Mouse (Mus musculus) megakaryocyte, adult 5-6 weeks (primary cell): Measurements from ENCODE around the gene Abca8a. TPM values are rescaled to one million over a fixed set of nuclear protein-coding genes. Genes with fewer than 3 reads are reported as not detected.

ENCODE experiments used
- ATAC-seq: 2 replicates; pipeline ENCODE4 v1.8.0; 2016; ENCODE audit warnings: mild to moderate bottlenecking, inconsistent platforms; ENCODE audit not compliant: poor library complexity, severe bottlenecking
- total RNA-seq, 2 experiments: library from RNA; stranded (forward) in 1 of 2; stranded (reverse) in 1 of 2; fragments of 153-499, 151-499 nt in 1 of 2; fragments of 221-1000, 200-1000 nt in 1 of 2; gene quantifications; 2 replicates each; pipeline versions ENCODE4 v1.2.3 to v1.2.4; 2015 to 2017

The Abca8a gene
- total RNA-seq (2015) (0.38 and 0.66 TPM in 2 replicates), total RNA-seq (2017) (0.04 and 0.15 TPM in 2 replicates)

DNA sequence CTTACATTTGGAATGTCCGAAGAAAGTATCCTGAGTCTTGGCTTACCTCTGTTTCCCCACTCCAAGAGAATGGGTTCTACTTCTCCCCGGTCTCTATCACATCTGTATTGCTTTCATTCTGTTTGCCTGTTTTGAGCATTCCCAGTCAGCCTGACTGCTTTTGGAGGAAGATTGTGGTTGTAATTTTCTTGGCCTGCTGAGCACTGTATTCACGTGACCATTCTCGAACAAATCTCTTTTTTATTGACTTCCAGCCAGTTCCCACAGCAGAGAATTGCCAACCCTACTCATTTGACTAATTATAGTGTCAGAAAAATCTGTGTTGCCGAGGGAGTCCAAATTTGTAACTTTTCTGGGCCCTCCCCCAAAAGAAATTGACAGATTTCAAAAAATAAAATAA is at the start of gene Abca8a:
Gene Abca8a (minus strand): TSS at position 121 of the 400 bp plus-strand sequence.
- ATAC-seq, result peak; percentile 15; the same call in 1 of the 2 replicates

GRCm38 (mm10) chr11:110145421-110145820 is 49.6 kb upstream of the Abca8a start:
- peak; percentile 12; the same call in 1 of the 2 replicates for ATAC-seq

DNA sequence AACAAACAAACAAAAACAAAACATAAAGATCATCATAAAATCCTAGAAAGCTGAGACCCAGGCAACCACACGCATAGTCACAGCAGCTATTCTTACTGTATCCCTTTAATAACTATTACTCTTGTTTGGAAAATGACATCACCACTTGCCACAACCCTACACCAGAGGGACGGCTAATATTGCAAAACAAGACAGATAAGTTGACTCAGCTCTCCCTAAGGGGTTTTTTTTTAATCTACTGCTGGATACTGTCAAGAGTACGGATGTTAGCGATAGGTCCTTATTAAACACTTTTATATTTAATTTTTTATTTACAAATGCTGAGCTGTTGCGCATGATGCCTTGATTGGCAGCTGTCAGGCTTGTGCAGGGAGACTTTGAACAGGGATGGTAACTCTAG is 35.0 kb upstream of the Abca8a start:
- ATAC-seq, result peak; percentile 67

DNA sequence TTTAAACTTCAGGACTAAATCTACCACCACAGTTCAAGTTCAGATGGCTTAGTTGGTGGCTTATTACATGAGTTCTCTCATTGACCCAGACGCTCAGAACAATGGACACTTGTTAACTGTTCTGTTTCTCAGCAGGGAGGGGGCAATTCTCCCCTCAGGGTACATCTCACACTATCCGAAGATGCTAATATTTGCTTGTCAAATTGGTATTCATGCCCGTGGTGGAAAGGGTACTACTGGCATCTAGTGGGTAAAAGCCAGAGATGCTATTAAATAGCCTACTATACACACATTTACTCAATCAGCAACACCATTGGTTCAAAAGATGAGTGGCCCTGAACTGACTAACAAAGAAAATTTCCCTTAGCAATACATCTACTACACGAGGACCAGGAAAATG is 15.4 kb upstream of the Abca8a start:
- ATAC-seq, result no peak

DNA sequence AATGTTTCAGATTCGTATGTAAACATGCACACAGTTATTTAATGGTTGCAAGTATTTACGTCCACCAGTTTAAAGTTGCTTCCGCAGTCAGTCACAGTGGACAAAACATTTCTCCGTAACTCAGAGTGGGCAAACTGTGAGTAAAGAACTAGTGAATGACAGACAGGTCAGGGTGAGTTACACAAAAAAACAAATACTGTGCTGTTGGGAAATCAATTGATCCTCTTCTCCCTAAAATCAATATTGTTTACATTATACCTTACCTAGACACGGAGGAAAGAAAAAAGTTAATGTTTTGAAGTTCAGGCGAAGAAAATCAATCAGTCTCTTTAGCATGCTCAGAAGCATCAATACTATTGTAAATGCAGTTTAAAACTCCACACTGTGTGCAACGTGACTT is 5.7 kb upstream of the Abca8a start:
- ATAC-seq, result no peak

DNA sequence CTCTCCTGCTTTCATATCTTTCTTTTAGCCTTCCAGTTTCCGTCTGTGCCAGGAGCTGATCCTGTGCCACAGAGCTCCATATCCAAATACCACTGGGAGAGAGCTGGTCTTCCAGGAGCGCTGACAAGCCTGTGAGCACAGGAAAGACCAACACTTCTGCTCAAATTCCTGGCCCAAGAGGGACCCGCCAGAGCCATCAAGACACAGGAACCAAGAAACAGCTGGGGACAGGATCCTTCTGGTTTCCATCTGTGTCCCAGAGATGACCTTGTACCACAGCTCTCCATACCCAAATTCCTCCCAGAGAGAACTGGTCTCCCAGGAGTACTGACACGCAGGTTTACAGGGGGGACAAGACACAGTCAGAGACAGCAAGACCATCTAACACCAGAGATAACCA is 3.1 kb upstream of the Abca8a start:
- no peak for ATAC-seq

DNA sequence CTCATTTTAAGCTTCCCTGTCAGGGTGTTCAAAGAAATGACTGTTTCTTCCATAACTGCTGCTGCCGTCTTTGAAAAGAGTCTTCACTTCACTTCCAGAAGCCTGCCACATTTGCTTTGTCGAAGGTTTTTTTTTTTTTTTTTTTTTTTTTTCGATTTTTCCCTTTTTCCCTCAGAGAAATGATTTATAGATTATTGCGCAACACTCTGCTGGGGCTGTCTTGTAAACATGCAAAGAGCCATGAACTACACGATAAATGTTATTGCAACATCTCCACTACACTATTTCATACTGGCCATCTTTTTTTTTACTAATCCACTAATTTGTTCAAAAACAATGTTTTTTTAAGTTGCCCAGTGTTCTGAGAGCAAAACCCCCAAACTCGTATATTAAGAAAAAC is 1.7 kb upstream of the Abca8a start:
- ATAC-seq, result no peak

GRCm38 (mm10) chr11:110094846-110095380 is 865 bp downstream of the Abca8a start:
- no peak for ATAC-seq

- no peak for ATAC-seq
These were observed 1.5 kb downstream of the Abca8a start for GRCm38 (mm10) chr11:110094236-110094635.

- ATAC-seq, result peak; percentile 62
These were observed 4.5 kb downstream of the Abca8a start for GRCm38 (mm10) chr11:110091328-110091727.

DNA sequence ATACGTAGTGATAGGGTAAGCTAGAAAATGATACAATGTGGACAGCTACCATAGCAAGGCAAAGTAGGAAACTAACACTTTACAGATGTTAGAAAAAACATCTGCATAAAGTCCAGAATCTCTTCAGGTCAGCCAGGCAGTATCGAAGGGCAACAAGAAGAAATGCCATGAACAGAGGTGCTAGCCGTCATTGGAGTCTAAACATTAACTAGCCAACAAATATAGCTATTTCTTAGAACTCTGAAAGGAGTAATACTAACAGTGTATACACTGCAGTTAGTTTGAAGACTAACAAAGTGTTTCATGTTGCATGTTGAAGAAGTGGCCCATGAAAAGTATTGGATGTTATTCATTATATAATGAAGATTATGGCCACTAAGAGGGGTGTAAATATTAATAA is 23.6 kb downstream of the Abca8a start:
- ATAC-seq, result no peak

- ATAC-seq, result no peak
These were observed 34.7 kb downstream of the Abca8a start for GRCm38 (mm10) chr11:110061032-110061431.

- ATAC-seq, result no peak
These were observed 35.7 kb downstream of the Abca8a start for GRCm38 (mm10) chr11:110060127-110060526.

DNA sequence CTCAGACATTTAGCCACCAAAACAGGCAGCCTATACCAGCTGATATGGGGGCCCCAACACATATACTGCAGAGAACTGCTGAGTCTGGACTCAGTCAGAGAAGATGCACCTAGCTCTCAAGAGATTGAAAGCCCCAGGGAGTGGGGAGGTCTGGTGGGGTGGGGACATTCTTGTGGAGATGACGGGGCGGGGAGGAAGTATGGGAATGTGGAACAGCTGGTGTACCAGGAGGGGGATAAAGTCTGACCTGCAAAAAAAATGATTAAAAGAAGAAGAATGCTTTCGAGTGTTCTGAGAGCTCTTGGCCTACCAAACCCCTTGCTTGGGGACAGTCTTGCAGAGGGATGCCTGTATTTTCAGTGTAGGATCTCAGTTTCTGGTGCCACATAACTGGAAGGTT is 42.1 kb downstream of the Abca8a start:
- no peak for ATAC-seq

- ATAC-seq, result peak; percentile 62
These were observed 58.0 kb downstream of the Abca8a start for GRCm38 (mm10) chr11:110037795-110038194.

DNA sequence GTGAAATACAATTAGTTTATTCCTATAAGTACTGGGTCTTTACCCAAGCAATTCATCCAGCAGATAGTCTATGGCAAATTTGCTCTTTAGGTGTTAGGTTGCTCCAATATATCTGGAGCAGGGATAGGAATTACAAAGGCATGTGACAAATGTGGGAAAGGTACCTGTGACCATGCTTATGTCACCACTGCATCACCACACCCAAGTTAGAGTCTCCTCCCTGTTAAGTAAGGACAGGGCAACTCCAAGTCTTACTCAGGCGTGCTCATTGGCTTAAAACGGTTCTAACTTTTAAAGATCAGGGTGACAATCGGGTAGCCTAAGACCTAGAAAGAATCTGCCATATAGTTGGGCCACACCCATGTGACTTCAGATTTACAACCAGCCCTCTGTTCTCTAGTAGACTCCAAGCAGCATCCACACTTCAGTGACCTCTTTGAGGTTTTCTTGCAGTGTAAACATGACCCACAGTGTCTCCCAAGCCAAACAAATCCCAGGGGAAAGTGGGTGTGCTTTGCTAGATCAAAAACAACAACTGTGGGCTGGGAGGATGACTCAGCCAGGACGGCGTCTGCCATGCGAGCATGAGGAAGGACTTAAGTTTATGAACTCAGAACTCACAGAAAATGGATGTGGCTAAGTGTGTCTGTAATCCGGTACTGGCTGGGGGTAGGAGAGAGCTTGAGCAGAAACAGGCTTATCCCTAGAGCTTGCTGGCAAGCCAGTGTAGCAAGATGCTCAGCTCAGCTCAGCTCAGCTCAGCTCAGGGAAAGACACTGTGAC is 66.7 kb downstream of the Abca8a start:
- no peak for ATAC-seq

DNA sequence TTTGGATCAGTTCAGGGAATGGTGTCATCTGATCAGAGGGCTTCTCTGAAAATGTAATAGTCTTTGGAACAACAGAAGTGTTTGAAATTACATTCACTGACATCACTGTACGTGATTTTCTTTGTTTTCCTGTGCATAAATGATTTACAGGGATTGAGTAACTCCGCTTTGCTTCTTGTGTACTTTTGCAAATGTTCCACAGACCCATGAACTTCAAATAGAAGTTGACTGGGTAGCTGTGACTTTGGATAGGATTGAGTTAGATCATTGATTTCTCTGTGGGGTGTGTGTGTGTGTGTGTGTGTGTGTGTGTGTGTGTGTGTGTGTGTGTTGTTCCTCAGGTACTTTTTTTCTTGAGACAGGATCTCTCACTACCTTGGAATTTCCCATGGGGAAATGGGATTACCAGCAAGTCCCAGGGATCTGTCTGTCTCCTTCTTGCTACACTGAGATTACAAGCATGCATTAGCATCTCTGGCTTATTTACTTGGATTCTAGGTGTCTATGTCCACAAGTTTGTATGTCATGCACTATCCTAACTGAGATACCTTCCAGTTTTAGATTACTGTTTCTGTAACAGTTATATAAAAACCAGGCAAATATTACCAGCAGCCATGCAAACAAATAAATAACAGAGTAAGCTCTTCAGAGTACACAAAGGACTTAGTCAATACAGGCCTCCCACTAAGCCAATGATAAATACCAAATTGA is 84.8 kb downstream of the Abca8a start:
- ATAC-seq, result no peak

DNA sequence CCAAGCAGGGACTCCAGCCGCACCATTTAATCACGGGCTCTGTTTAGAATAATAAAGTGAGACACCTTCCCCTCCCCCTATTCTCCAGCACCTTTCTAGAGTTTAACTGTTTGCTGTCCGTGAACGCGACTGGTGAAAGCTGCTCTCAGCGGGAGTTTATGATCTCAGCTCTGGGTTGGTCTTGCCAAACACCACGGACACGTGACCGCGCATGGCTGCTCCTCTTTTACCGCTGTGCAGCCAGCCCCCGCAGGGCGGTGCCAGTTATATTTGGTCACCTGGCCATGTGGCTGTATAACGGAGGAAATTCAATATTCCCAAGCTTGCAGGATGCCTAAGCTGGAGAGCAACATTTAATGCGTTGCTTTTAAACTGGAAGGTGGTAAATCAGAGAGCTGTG is 100.2 kb downstream of the Abca8a start, which contains the start of gene Abca8b:
Gene Abca8b (minus strand): TSS at position 222 of the 400 bp plus-strand sequence.
- peak; percentile 92 for ATAC-seq

DNA sequence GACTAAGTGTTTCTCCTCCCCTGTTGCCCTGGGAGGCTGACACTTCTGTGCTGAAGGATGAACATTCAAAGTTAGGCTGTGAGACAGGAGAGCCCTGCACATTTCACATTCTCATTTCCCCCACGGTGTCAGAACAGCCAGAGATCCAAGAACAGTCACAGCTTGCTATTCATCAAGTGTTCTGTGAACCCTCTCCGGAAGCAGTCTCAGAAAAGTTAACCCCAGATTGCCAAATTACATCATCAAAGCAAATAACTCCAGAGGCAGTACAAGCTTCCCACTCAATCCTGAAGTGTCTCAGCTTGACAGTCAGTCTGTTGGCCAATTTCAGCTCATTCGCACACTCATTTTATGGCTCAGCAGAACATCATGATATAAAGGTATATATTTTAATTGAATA is 100.8 kb downstream of the Abca8a start:
- ATAC-seq, result peak; percentile 43

- no peak for ATAC-seq
These were observed 101.8 kb downstream of the Abca8a start for GRCm38 (mm10) chr11:109994014-109994413.

DNA sequence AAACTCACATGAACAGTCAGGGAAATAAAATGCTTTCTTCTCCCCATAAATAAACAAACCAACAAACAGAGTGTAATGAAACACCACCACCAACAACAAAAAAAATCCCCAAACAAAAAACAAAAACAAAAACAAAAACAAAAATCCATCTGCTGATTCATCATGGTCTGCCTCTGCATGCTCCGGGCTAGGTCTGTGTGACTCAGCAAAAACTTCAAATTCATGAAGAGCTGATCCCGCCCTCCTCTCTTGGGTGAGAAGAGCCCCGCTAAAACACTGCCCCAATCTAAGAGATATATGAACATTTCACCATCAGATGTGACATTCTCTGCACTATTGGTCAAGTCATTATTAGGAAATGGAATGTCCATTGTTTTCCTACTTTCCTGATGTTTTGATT is 104.5 kb downstream of the Abca8a start:
- no peak for ATAC-seq

DNA sequence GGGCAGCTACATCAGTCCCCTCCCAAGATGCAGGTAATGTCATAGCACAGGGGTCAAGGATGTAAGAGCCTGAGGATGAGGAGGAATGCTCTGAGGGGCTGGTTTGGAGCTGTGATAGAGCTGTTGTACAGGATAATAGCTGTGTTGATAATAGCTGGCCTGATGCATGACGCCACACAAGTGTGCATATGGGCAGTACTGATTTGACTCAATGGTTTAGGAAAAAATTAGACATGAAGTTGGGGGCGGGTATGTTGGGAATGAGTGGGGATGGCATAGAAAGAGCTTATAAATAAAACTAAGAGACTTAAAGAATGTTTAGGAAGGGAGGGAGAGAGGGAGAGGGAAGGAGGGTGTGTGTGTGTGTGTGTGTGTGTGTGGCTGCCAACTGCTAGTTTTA is 105.5 kb downstream of the Abca8a start:
- no peak for ATAC-seq
